Mouse (Mus musculus): ENCODE results near the gene Slc50a1.

GRCm38 (mm10) chr3:89221167-89221566 lies 49.2 kb downstream of the Slc50a1 start:
- TF ChIP-seq EP300 (IDR thresholded peaks at IDR 0.05; ENCODE audit: low read depth) (no peak), CTCF (IDR thresholded peaks at IDR 0.05; ENCODE audit: low read depth) (no peak)
